Mouse (Mus musculus): ENCODE results near the gene Glra4.
"Not testable (repeated sequence)": the region's sequence is repeated elsewhere in the genome, so short reads cannot be mapped to it uniquely, and the experiment has no call there.

Glra4 gene

DNA sequence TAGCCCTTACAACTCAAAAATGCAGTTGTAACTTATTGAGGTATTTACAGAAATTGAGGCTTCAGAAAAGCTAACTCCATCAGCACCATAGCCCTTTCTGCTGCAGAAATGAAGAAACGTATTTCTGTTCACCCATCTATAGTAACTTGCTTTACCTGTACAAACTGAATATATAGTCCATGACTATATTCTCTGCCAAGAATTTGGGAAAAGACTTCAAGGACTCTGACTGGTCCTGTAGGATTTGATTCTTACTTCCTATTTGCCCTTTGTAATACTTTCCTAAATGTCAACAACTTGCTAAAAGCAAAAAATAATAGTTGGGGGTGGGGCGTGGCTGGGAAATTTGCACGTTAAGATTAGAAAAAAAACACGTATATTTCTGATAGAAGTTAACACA lies 47.9 kb downstream of the Glra4 start:
- no peak for DNase-seq (ENCODE audit: low spot score)

DNA sequence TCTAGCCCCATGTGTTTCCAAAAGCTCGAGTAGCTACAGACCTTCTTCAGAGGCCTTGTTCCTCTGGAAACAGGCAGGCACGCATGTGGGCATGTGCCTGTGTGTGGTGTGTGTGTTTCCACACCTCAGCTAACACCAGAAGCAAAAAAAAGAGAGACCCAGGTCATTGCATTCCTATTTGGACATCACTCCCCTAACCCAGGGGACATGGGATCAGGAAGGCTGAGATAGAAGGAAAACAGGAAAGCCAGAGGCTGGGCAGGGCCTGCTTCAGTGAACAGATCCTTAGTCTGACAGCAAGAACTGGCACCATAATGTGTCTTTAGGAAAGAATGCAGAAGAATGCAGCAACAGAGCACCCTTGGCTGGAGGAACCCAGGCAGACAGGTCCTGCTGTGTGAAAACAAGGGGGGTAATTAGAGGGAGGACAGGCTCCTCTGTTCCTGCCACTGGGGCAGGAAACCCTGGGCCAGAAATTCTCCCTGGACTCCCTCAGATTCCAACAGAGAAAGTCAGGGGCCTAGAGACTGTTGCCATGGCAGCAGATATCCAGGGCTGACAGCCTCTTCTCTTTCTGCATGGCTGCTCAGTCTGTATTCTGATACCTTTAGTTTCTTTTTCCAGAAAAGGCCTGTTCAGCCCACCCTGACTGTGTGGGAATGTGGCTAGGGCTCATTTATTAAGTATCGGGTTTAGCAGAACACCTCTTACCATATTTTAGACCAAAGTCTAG lies 65.0 kb downstream of the Glra4 start:
- not testable (repeated sequence) for DNase-seq (ENCODE audit: low spot score)

DNA sequence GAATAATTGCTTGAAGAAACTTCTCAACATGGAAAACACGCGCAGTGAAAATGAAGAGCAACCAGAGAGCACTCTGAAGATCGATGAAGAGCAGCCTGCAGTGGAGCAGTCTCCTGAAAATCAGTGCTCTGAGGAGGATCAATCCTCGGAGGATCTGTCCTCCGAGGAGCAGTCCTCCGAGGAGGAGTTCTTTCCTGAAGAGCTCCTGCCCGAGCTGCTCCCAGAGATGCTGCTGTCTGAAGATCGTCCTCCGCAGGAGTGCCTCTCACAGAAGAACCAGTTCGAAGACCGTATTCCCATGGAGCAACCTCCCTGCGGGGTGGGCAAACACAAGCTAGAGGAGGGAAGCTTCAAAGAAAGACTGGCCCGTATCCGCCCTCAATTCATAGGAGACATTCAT lies 71.2 kb downstream of the Glra4 start:
- DNase-seq (ENCODE audit: low spot score), result no peak

DNA sequence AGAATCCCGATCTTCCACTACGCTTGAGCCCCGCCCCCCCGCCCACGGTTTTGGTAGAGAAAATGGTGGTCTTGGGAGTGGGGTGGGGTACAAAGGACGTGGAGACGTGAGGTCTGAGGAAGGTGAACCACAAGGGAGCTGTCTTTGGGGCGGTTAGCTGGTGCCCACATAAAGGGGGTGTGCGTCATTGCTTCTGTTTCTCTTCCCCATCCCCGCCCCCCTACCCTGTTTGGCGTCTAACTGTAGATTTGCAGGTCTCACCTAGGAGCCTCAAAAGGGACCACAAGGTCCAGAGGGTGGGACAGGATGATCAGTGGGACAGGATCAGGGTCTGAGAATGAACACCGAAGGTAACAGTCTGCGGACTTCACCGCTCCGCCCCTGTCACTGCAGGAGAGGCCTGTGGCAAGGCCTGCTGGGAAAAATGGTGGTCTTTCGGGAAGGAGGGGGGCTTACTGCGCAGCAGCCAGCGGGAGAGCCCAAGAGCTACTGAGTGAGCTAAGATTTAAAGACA lies 71.7 kb downstream of the Glra4 start:
- peak; percentile 22 for DNase-seq (ENCODE audit: low spot score)

Data from adipocyte (in vitro differentiated cells).